Mouse (Mus musculus) thymus, adult 2 months (tissue): ENCODE data around the gene Gm11559.
"Not testable (repeated sequence)": the region's sequence is repeated elsewhere in the genome, so short reads cannot be mapped to it uniquely, and the experiment has no call there.

ENCODE experiments used
- CTCF ChIP-seq: fragments of 200-500 bp; IDR thresholded peaks from 2 replicates; pipeline ENCODE4 v1.5.1; 2012; ENCODE audit warnings: mild to moderate bottlenecking, control low read depth, low read length, moderate library complexity, borderline replicate concordance; ENCODE audit not compliant: control insufficient read depth, poor library complexity, insufficient read depth; ENCODE audit errors: extremely low read depth
- POLR2A ChIP-seq: fragments of 200-500 bp; IDR thresholded peaks from 2 replicates; pipeline ENCODE4 v1.6.1; 2012; ENCODE audit warnings: mild to moderate bottlenecking, low read length, control low read depth, moderate library complexity; ENCODE audit not compliant: control insufficient read depth, poor library complexity, insufficient read depth; ENCODE audit errors: extremely low read depth

DNA sequence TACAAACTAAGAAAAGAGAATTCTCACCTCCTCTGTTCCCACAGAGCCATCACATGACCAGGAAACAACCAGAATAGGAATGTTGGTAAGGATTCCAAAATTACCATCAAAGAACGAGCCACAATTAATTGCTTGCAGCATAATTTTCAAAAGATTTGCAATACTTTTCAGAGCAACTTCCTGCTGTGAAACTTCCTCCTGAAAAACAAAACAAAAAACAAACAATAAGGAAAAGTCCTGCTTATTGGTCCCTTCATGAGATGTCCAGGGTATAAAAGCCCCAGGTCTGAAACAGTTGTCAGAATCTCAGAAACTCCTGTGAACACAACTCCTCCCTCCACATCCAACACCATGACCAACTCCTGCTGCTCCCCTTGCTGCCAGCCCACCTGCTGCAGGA, 8.8 kb downstream of the Gm11559 start, which contains the start of gene Krtap9-1:
- TF ChIP-seq CTCF, POLR2A: not testable (repeated sequence)
